Mouse (Mus musculus): ENCODE results near the gene Islr2. TPM values are rescaled to one million over a fixed set of nuclear protein-coding genes. Genes with fewer than 3 reads are reported as not detected.
A peak's percentile ranks its signal among the peaks of the same experiment; 100 is the strongest.

Gene Islr2
- polyA plus RNA-seq, 1 experiment, result not detected

GRCm38 (mm10) chr9:58213865-58214264 lies 9.7 kb upstream of the Islr2 start:
- Histone ChIP-seq H3K4me1 (ENCODE audit: control insufficient read depth, insufficient read depth, low read length) (peaks cover 2% of the 10 kb centered on the region; the same call in 1 of the 2 replicates), H3K4me3 (replicated peaks; ENCODE audit: control insufficient read depth, low read depth, low read length) (no peak overlapping the region), H3K27ac (ENCODE audit: control insufficient read depth, insufficient read depth, low read depth, low read length, poor library complexity) (peak overlapping the region; percentile 59)
- TF ChIP-seq CTCF (IDR thresholded peaks at IDR 0.05; ENCODE audit: control insufficient read depth, insufficient read depth, low read length), result no peak
- TF ChIP-seq POLR2A (IDR thresholded peaks at IDR 0.05; ENCODE audit: borderline replicate concordance, control insufficient read depth, low read depth, low read length), result no peak
- 9% methylated on average over 5 of the region's 5 CpGs for WGBS

DNA sequence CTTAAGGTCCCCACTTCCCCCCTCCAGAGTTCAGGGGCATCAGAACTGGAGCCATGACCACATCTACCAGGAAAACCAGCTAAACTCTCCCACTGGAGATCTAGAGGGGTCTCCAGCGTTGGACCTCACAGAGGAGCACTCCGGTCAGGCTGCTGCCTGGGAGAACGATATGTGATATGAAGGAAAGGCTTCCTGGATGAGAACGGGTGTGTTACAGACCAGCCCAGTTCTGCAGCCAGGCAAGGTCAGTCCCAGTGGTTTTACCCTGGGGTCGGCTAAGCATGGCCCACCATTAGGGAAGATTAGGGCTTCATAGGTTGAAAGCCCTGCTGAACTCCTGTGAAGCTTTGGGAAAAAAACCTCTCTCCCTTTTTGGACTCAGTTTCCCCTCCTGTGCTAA lies 9.3 kb upstream of the Islr2 start:
- TF ChIP-seq CTCF (IDR thresholded peaks at IDR 0.05; ENCODE audit: control insufficient read depth, insufficient read depth, low read length), result no peak
- no peak for TF ChIP-seq POLR2A (IDR thresholded peaks at IDR 0.05; ENCODE audit: borderline replicate concordance, control insufficient read depth, low read depth, low read length)
- Histone ChIP-seq H3K27ac (ENCODE audit: control insufficient read depth, insufficient read depth, low read depth, low read length, poor library complexity) (peak overlapping the region; percentile 59), H3K4me3 (replicated peaks; ENCODE audit: control insufficient read depth, low read depth, low read length) (no peak overlapping the region)

GRCm38 (mm10) chr9:58210304-58210627 lies 6.1 kb upstream of the Islr2 start:
- H3K4me1 ChIP-seq (ENCODE audit: control insufficient read depth, insufficient read depth, low read length), result peaks cover 2% of the 10 kb centered on the region; the same call in 1 of the 2 replicates

More for the DNA sequence above, 9.3 kb upstream of the Islr2 start:
- peaks cover 2% of the 10 kb centered on the region; the same call in 1 of the 2 replicates for H3K4me1 ChIP-seq (ENCODE audit: control insufficient read depth, insufficient read depth, low read length)
- 59% methylated on average over 5 of the region's 5 CpGs for WGBS

GRCm38 (mm10) chr9:58209462-58210303 lies 5.6 kb upstream of the Islr2 start:
- no peak for TF ChIP-seq CTCF (IDR thresholded peaks at IDR 0.05; ENCODE audit: control insufficient read depth, insufficient read depth, low read length)
- TF ChIP-seq POLR2A (IDR thresholded peaks at IDR 0.05; ENCODE audit: borderline replicate concordance, control insufficient read depth, low read depth, low read length), result no peak
- Histone ChIP-seq H3K4me1 (ENCODE audit: control insufficient read depth, insufficient read depth, low read length) (no peaks in the 10 kb centered on the region; the same call in 1 of the 2 replicates), H3K27ac (ENCODE audit: control insufficient read depth, insufficient read depth, low read depth, low read length, poor library complexity) (no peak overlapping the region), H3K4me3 (replicated peaks; ENCODE audit: control insufficient read depth, low read depth, low read length) (no peak overlapping the region)
- 82% methylated on average over 8 of the region's 8 CpGs for WGBS

More at GRCm38 (mm10) chr9:58210304-58210627, 6.1 kb upstream of the Islr2 start:
- TF ChIP-seq CTCF (IDR thresholded peaks at IDR 0.05; ENCODE audit: control insufficient read depth, insufficient read depth, low read length), result no peak
- no peak for TF ChIP-seq POLR2A (IDR thresholded peaks at IDR 0.05; ENCODE audit: borderline replicate concordance, control insufficient read depth, low read depth, low read length)
- 44% methylated on average over 2 of the region's 2 CpGs for WGBS
- Histone ChIP-seq H3K27ac (ENCODE audit: control insufficient read depth, insufficient read depth, low read depth, low read length, poor library complexity) (no peak overlapping the region), H3K4me3 (replicated peaks; ENCODE audit: control insufficient read depth, low read depth, low read length) (no peak overlapping the region)

- Histone ChIP-seq H3K4me3 (replicated peaks; ENCODE audit: control insufficient read depth, low read depth, low read length) (no peak overlapping the region), H3K4me1 (ENCODE audit: control insufficient read depth, insufficient read depth, low read length) (no peaks in the 10 kb centered on the region; the same call in 1 of the 2 replicates), H3K27ac (ENCODE audit: control insufficient read depth, insufficient read depth, low read depth, low read length, poor library complexity) (no peak overlapping the region)
- TF ChIP-seq CTCF (IDR thresholded peaks at IDR 0.05; ENCODE audit: control insufficient read depth, insufficient read depth, low read length) (no peak), POLR2A (IDR thresholded peaks at IDR 0.05; ENCODE audit: borderline replicate concordance, control insufficient read depth, low read depth, low read length) (no peak)
- WGBS, result 86% methylated on average over 7 of the region's 7 CpGs
Measured at GRCm38 (mm10) chr9:58206013-58206412, 1.9 kb upstream of the Islr2 start.

GRCm38 (mm10) chr9:58204448-58205000 lies 405 bp upstream of the Islr2 start:
- 1% methylated on average over 18 of the region's 18 CpGs for WGBS
- peak overlapping the region; percentile 65 for H3K4me3 ChIP-seq (replicated peaks; ENCODE audit: control insufficient read depth, low read depth, low read length)
- no peaks in the 10 kb centered on the region for H3K4me1 ChIP-seq (ENCODE audit: control insufficient read depth, insufficient read depth, low read length)
- no peak overlapping the region for H3K27ac ChIP-seq (ENCODE audit: control insufficient read depth, insufficient read depth, low read depth, low read length, poor library complexity)
- peak; percentile 96 for TF ChIP-seq CTCF (IDR thresholded peaks at IDR 0.05; ENCODE audit: control insufficient read depth, insufficient read depth, low read length)
- no peak for TF ChIP-seq POLR2A (IDR thresholded peaks at IDR 0.05; ENCODE audit: borderline replicate concordance, control insufficient read depth, low read depth, low read length)

DNA sequence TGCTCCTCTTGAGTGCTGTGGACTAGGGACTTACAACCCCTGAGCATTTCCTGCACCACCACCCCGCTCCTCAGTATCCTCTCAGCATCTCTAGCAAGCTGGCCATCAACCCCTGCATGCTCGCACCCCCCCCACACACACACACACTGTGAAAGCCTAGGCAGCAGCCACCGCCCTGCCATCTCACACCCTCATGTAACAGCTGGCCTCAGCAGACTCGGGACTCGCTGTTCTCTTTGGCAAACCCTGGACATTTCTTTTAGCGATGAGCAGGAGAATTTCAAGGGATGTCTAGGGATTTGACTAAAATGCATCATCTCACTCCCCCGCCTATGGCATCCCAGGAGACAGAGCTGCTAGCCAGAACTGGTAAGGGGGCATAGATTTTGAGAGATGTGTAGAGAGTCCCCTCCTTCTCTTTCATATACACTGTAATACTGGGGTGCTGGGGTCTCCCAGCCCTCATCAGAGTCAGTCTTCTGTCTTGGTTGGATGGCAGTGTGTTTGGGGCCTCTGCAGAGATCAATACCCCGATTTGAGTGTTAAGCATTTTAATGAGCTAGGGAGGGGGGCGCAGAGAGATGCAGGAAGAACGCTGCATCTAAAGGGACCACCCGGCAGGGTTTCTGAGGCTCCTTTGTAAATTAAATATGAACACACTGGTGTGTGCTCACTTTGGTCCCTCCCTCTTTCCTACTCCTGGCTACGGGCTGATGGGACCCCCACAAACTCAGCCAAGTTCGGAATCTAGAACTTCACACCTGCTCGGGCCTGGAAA lies 1.3 kb downstream of the Islr2 start:
- 12% methylated on average over 14 of the region's 14 CpGs for WGBS
- Histone ChIP-seq H3K4me3 (replicated peaks; ENCODE audit: control insufficient read depth, low read depth, low read length) (no peak overlapping the region), H3K27ac (ENCODE audit: control insufficient read depth, insufficient read depth, low read depth, low read length, poor library complexity) (no peak overlapping the region), H3K4me1 (ENCODE audit: control insufficient read depth, insufficient read depth, low read length) (no peaks in the 10 kb centered on the region)
- no peak for TF ChIP-seq CTCF (IDR thresholded peaks at IDR 0.05; ENCODE audit: control insufficient read depth, insufficient read depth, low read length)
- no peak for TF ChIP-seq POLR2A (IDR thresholded peaks at IDR 0.05; ENCODE audit: borderline replicate concordance, control insufficient read depth, low read depth, low read length)
